Comparison of ENCODE assay signal across 8 mouse cellular contexts in genomic region chr1:190174231-190174630, GRCm38 (mm10). TPM values are rescaled to one million over a fixed set of nuclear protein-coding genes. Genes with fewer than 3 reads are reported as not detected.
DNase-seq lines count a peak whose midpoint lies in the region; ATAC-seq lines count a peak whose summit lies in the region.

No protein-coding gene starts in this region.

- H3K4me2 ChIP-seq in heart, embryonic 16.5 days (ENCODE audit: low read depth, low read length) = peak overlapping the region; percentile 69
- H3K4me2 ChIP-seq in liver, embryonic 15.5 days = peak overlapping the region; percentile 56

- peak overlapping the region; percentile 68 for H3K27ac ChIP-seq in heart, embryonic 16.5 days (ENCODE audit: low read length)
- H3K27ac ChIP-seq in liver, embryonic 15.5 days (replicated peaks) = peak overlapping the region; percentile 62

- H3K27me3 ChIP-seq in heart, embryonic 16.5 days (ENCODE audit: control insufficient read depth, insufficient read depth, low read length) = peaks cover 7% of the 10 kb centered on the region; the same call in 1 of the 2 replicates
- H3K27me3 ChIP-seq in liver, embryonic 15.5 days = peaks cover 73% of the 10 kb centered on the region

- H3K36me3 ChIP-seq in heart, embryonic 16.5 days (ENCODE audit: control insufficient read depth, insufficient read depth) = no peaks in the 10 kb centered on the region
- no peaks in the 10 kb centered on the region for H3K36me3 ChIP-seq in liver, embryonic 15.5 days (replicated peaks)

- intact Hi-C loops in left cerebral cortex, postnatal 4 days (cut with DNase I) = loop anchor here (10.0 kb wide), 1 partner anchor 621 kb away; no protein-coding TSS in a partner anchor

- H3K9me3 ChIP-seq in heart, embryonic 16.5 days (replicated peaks; ENCODE audit: control insufficient read depth, low read length) = no peaks in the 10 kb centered on the region
- H3K9me3 ChIP-seq in liver, embryonic 15.5 days (replicated peaks) = no peaks in the 10 kb centered on the region

- DNase-seq in left cerebral cortex, postnatal 4 days = peak; percentile 54
- no peak for DNase-seq in left cerebral cortex, adult 8-10 months (ENCODE audit: low spot score in 2 of 2)
- DNase-seq in cerebellum, adult 9-11 months = peak; percentile 89
- DNase-seq in c-Kit-positive CD71-positive TER-119-positive erythroid progenitor cells, embryonic 14.5 days (ENCODE audit: low spot score) = no peak
- DNase-seq in right cerebral cortex, postnatal 10 days (ENCODE audit: low spot score in 2 of 2) = no peak

- H3K4me3 ChIP-seq in heart, embryonic 16.5 days (ENCODE audit: low read length) = peak overlapping the region; percentile 47
- 0 out of 2 replicates have a peak overlapping the region, but pooled peaks have one; percentile 11 for H3K4me3 ChIP-seq in liver, embryonic 15.5 days (replicated peaks)

- peak overlapping the region; percentile 64 for H3K9ac ChIP-seq in heart, embryonic 16.5 days (ENCODE audit: low read length)
- no peak overlapping the region for H3K9ac ChIP-seq in liver, embryonic 15.5 days

- 6% methylated on average over 13 of the region's 13 CpGs for WGBS in heart, embryonic 16.5 days
- WGBS in liver, embryonic 15.5 days (ENCODE audit: insufficient replicate concordance) = 1% methylated on average over 13 of the region's 13 CpGs

- ATAC-seq in heart, embryonic 16.5 days (replicated peaks; ENCODE audit: extremely low read depth, insufficient read depth, low FRiP score) = no peak
- 0 out of 2 replicates have a peak, but pooled peaks have one; percentile 3 for ATAC-seq in liver, embryonic 15.5 days (ENCODE audit: insufficient read depth)
- ATAC-seq in monocyte, adult 5-6 weeks (replicated peaks; ENCODE audit: insufficient number of reproducible peaks, low FRiP score, low TSS enrichment, poor library complexity, severe bottlenecking) = no peak

- peaks cover 19% of the 10 kb centered on the region for H3K4me1 ChIP-seq in heart, embryonic 16.5 days (ENCODE audit: control insufficient read depth, insufficient read depth, low read length)
- peaks cover 8% of the 10 kb centered on the region for H3K4me1 ChIP-seq in liver, embryonic 15.5 days (replicated peaks)

RNA-seq across cellular contexts. Expression of gene Prox1, which starts 3.7 kb away (rescaled TPM):
- total RNA-seq in left cerebral cortex, postnatal 4 days (2021) = 10 to 100 TPM; 11.6 to 16.3 TPM
- total RNA-seq in left cerebral cortex, adult 8-10 months (2022) = 10 to 100 TPM in 3 of 4 experiments, 1 to 10 TPM in 1; 9.5 to 12.4 (median 10.9) TPM
- polyA plus RNA-seq in heart, embryonic 16.5 days (2015; fragmentation: Nextera tagmentation; extraction: Ambion mirVana) = 16.4 and 17.7 TPM in 2 replicates
- 5.2 and 6.1 TPM in 2 replicates for polyA plus RNA-seq in liver, embryonic 15.5 days (2015; fragmentation: Nextera tagmentation; extraction: Ambion mirVana)
- total RNA-seq in monocyte, adult 5-6 weeks (2017) = not detected in 3 replicates

Comparison
In these comparisons a context has a peak if more than half of its experiments do, and no peak if none do; other contexts are left out.
1. DNase-seq: peak in left cerebral cortex, postnatal 4 days (single experiment) and cerebellum, adult 9-11 months (single experiment); none in left cerebral cortex, adult 8-10 months (0 of 2), c-Kit-positive CD71-positive TER-119-positive erythroid progenitor cells, embryonic 14.5 days (single experiment) and right cerebral cortex, postnatal 10 days (0 of 2).
2. RNA of gene Prox1, which starts 3.7 kb away (total RNA-seq): 11.6 to 16.3 TPM in left cerebral cortex, postnatal 4 days and 9.5 to 12.4 TPM in left cerebral cortex, adult 8-10 months; not detected in monocyte, adult 5-6 weeks; every median in the first group is over 10 times any median in the second.